Mouse (Mus musculus) kidney, postnatal 36 days (tissue): ENCODE measurements at regions not wholly inside any gene's neighbourhood (a gene's known extent, or its start where the extent isn't known, plus 50 kb on each side); places are given as distances from the start of the nearest gene placed in this dataset.
"Not testable (repeated sequence)": the region's sequence is repeated elsewhere in the genome, so short reads cannot be mapped to it uniquely, and the experiment has no call there.

Source experiments
- DNase-seq, 2 experiments: peaks; one replicate each; pipeline ENCODE4 v3.0.0; 2021 to 2022; ENCODE audit warnings: mixed read lengths in 2 of 2

DNA sequence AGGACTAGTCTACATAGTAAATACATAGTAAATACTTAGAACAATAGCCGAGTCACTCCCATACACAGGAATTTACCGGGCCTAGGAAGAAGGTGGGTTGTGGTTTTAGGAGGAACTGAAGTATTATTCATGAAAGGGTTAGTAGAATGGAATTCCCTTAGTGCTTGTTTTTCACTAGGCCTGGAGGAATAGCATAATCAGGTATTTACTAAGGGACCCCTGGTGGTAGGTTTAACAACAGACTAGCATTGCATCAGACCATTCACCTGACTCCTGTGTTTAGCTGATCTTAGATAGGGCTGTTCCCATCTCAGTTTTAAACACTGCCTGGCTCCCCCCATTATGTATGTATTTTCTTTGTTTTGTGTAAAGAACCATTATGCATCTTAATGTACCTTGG, 339.0 kb downstream of the Dync2h1 start:
- not testable (repeated sequence) for DNase-seq

DNA sequence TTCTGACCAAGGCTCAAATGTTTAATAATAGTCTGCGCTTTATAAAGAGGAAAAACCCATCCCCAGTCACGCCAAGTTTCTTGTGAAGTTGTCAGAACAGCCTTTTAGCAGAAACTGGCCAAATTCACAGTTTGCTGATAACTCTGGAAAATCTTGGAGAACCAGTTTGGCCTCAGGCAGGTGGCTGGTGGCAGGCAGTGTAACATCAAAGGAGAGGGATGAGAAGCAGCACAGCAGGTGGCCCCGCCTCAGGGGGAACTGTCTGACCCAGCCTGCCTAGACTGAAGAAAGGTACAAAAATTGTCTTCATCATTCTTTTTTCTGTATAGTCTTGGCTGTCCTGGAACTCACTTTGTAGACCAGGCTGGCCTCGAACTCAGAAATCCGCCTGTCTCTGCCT, 349.3 kb downstream of the Dync2h1 start:
- not testable (repeated sequence) for DNase-seq

DNA sequence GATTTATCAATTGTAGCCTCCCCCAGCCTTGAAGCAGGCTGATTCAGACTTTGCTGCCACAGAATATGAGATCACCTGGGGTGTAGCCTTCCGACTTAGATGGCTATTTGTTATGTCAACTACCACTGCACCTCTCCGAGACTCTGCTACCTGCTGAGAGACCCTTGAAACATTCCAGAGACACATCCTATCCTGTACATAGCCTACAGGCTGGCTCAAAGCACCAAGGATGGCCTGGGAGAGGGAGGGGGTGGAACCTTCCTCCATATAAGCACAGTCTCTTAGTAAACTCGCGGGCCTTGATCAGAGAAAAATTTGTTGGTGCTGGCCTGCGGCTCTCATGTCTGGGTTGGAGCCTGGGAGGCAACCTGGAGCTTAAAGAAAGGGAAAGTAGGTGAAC, 349.8 kb downstream of the Dync2h1 start:
- DNase-seq = no peak

DNA sequence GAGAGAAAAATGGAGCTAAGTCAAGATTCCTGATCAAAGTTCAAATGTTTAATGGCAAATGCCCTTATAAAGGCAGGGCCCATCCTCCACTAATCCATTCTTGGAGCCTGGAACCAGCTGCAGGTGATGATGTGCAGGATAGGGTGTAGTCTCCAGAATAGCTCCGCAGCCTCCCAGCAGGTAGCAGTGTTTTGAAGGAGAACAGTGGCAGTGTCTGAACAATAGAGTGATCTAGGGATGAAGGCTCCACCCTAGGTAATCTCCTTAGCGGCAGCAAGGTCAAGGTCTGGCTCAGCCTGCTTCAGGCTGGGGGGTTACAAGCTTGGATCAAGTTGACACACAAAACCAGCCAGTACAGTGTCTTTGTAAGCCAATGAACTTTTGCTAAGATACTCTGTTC, 351.4 kb downstream of the Dync2h1 start:
- no peak for DNase-seq

DNA sequence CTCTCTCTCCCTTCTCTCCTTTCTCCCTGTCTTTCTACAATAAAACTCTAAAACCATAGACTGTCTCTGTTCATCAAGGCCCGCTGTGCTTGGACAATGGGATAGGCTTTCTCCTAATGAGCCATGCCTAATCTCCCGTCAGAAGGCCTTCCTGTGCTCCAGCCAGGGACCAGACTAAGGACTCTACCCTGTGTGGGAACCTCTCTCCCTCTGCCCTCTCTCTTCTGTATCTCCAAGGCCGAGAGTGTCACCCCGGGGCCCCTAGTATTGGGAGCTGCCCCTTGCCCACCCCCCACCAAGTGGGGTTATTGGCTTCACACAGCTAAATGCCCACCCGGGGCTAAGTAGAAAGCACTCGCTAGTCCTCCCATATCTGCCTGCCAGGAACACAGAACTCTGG, 352.6 kb downstream of the Dync2h1 start:
- DNase-seq = not testable (repeated sequence)

DNA sequence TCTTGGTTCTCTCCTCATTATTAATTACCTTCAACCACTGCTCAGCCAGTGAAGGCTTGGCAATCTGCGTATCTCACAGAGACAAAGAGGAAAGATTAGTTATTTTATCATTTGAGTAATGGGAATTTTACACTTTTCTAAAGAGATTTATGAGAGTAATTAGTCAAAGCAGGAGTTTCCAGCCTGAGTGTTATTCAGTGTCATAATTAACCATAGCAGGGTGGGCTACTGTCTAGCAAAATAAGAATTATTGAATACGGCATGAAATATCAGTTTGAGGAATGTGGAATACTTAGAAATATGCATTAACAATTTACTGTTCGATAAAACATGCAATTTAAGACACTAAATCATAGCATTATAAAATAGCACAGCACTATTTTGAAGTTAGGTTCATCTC, 357.7 kb downstream of the Dync2h1 start:
- DNase-seq = no peak

DNA sequence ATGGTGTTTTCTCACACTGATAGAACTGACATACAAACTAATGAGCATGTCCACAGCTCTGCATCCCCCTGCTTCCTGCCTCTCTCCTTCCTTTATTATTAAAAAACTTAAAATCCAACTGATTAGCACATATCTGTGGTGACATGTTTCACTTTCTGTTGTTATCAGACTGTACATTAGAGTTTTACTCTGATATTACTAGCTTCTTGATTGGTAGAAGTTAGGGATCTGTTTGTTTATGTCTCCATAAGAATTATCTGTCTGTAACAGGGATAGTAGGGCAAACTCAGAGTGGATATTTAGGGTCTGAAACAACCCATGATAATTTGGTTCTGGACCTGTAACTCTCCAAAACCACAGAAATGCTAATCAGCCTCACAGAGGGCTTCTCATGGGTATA, 358.6 kb downstream of the Dync2h1 start:
- DNase-seq = no peak

DNA sequence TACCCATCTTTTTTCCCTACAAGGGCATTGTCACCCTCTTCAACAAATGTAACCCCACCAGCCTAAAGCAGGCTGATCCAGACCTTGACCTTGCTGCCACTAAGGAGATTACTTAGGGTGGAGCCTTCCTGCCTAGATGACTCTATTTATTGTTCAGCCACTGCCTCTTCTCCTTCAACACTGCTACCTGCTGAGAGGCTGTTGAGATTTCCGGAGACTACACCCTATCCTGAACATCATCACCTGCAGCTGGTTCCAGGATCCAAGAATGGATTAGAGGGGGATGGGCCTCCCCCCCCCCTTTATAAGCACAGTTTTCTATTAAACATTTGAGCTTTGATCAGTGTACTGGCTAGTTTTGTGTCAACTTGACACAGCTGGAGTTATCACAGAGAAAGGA, 360.3 kb downstream of the Dync2h1 start:
- not testable (repeated sequence) for DNase-seq

DNA sequence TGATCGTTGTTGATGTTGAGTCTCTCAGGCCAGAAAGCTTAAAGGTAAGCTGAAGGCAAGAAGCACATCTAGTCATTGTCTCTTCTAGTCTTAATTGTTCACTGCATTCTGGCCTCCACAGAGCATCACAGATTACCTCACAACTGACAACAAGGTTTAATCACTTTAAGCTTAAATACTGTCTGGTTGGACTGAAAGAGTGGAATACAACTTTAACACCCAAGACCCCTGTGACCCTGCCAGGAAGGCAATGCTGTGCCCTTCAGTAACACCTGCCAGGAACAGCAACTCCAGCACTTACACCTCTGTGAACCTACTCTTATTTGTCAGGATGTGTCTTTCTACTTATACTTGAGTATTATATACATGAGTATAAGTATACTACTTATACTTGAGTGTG, 360.7 kb downstream of the Dync2h1 start:
- no peak for DNase-seq

DNA sequence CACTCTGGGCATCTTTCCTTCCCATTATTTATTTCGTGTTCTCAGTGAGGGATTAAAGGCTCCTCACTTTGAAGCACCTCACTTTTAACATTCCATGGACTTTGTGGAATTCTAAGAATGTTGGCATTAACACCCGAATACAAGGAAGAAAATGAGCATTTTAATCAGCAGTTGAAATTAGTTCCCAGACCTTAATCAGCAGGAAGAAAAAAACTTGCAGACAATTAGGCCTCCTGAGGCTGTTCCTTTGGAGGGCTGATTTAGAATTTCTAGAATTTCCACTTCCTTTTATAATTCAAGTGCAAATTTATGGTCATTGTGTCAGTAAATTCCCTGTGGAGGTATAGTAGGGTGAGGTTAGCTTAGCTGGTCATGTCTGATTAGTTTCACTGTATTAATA, 407.6 kb downstream of the Dync2h1 start:
- DNase-seq = no peak

DNA sequence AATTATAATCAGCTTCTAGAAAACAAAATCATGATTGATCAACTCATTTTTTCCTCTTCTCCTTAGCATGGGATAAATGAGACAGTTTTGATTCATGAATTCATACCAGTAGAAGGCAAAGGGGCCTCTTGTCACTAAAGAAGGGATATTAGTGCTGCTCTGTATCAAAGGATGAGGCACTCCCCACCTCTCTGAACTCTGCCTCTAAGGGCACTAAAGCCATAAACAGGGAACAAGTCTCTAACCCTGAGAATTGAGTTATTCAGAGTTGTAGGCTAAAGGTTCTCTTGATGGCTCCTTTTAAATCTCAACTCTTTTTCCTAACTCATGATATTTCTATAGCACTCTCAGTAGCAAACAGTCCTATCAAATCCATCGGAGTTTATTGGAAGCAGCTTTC, 442.8 kb downstream of the Dync2h1 start:
- no peak for DNase-seq

DNA sequence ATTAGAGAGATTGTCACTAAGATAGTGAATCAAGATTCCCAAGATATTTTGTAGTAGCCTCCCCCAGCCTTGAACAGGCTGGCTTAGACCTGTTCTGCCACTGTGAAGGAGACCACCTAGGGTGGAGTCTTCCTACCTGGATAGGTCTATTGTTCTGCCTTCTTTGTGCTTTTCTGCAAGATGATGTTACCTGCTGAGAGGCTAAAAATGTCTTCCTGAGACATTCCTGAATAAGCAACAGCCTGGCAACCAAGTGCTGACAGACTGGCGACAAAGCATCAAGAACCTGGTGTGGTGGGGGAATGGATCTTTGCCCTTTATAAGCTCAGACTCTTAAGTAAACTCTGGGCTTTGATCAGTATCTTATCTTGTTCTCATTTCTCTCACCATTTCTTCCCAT, 447.8 kb downstream of the Dync2h1 start:
- no peak for DNase-seq

DNA sequence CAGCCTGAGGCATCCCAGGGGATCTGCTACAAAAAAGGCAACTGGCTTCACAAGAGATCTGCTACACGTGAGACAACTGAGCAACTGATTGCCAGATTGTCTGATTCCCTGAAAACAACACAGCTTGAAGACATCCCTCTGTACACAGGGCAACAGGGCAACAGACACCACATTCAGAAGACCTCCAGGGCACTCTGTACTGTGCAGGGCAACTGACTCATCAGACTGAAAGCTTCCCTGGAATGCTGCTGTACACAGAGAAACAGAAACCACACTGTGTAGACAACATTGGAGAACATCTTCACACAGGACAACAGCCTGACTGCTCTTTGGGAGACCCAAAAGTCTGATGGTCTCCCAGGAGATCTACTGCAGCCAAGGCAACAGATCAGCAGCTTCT, 456.8 kb upstream of the Ddi1 start:
- no peak for DNase-seq

DNA sequence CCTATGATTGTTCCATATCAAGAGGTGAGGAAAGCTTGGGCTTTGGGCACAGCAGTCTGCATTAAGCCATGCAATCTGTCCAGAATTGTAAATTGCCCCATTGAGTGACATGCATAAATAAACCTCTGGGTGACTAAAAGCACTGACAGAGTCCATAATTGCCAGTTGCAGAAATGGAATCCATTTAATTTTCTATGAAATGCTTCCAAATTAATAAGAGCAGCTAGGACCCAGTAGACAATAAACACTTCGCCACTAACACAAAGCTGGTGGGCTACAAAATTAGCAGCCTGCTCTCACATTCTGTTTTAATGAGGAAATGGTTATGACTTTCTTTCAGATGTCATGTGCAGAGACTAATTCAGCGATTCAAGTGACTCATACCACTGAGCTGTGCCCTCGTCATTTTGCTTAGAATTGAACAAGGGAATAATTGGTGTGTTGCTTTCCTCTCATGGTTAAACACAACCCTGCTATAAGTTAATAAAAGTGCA, 407.6 kb upstream of the Ddi1 start:
- no peak for DNase-seq

DNA sequence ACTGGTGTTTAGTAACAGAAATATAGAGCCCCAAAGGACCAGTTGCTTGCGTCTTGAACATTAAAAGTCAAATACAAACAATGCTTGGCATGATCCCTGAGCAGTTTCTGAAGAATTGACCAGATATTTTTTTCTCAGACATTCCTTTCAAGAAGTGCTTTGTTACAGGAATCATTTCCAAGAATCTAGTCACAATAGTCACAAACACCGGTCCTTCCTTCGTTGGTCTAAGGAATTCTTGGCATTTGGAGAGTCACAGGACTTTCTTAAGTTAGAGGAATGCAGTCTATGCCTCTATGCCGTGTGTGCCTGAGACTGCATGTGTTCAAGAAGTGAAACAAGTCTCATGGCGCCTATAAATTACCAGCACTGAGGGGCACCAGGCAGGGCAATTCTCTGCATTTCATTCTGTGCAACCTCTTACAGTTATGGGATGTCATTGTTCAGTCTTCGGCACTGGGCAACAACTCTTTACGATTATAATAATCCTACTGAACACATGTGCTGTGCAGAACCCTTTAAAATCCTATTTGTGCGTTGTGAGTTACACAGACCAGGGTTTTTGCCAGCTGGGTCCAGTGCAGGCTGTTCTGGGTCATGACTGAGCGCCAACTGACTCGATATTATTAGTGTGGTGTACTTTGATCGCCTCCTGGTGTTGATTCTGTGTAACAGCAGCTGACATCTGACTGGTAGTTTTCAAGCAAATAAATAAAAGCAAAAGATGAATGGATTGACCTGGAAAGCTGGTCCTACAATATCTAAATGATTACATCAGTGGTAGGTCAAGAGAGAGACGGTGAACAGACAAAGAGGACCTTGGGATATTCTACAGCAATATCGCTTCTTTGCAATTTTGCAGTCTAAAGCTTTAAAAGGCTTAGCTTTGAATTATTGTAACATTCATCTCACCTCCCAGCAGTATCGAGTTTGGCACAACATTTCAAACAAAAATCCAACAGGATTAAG, 398.6 kb upstream of the Ddi1 start:
- DNase-seq = peak; percentile 80 to 89

DNA sequence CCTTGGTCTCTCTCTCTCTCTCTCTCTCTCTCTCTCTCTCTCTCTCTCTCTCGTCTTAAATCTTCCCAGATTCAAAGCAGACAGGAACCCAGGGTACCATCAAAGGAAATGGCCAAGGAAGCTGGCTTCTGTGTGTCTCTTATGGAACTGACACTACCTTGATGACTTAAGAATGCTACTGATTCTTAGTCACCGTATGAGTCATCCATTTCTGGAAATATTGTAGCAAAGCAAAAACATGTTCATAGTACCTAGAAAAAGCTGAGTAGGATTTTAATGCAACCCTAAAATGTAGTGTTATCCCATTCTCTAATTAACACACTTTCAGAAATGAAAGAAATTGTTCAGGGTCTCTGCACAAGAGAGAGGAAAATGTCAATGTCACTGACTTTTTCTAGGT, 396.0 kb upstream of the Ddi1 start:
- no peak for DNase-seq

DNA sequence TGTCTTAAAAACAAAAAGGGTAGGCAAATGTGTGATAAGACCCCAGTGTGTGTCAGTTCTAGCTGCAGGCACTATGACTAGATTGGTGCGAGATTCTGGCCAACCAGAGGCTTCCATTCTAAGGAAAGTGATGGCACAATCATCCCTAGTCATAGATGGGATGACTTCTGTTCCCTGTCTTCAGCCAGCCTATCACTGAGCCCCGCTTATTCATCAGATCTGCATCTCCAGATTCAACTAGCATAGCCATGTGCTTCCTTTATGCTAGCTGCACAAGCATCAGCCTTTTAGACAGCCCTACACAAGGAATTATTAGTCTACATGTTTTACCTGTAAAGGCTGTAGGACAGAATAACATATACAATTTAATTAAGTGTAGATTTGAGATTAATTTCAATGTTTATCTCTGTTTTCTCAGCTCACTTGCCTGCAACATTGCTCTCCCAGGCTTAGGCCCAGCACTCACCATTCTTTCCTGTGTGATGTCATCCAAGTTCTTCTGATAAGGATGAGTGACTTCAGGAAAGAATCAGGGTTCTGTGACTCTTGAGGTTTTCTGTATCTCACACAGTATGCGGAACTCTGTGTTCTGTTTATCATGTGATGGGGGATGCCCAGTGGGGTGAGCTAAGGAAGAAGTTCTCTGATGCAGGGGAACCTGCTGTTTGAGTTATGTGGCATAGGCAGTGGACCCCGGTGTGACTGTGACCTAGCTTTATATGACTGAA, 382.8 kb upstream of the Ddi1 start:
- DNase-seq = no peak

DNA sequence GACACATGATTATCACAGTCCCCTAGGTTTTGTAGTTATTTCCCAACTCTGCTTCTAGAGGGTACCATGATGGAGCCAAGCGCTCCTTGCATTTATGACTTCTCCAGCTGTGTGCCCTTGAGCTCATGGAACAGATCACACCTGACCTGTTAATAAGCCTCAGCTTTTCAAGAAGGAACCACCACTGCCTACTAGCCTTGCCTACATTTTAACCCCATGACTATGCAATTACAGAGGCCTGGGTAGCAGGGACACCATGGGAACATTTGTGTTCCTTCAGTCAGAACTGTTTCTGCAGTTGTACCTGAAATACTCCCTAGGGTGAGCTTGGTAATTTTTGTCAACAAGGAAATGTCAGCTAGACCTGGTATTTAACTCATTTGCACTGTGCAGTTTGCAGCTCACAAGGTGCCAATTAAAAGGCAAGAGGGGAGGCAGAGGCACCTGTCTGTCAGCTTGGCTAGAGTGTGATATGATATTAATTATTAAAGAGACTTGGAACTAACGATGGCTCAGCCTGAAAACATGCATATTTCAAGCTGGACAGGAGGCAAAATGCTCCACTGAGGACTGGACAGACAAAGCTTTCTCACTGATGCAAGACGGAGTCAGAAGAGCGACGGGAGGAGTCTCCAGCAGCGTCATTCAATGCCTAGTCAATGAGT, 382.1 kb upstream of the Ddi1 start:
- no peak for DNase-seq

DNA sequence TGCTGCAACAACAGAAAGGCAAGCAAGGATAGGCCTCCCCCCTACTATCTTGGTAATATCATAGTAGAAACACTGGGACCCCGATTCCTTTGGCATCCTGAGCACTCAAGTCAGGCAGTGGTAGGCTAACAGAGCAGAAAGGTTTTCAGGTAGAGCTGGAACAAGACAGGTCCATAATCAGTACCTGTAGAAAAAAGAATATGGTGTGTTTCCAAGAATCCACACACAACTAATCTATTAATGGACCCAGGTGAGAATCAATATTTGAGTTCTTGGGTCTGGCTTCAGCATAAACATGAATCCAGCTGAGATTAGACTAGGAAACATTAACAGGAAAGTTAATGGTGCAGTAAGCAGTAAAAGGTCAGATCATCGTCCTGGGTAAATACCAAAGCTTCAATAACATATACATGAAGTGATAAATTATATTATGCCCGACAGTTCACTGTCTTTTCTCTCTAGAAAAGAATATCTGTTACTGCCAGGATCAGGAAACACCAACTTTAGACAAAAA, 376.2 kb upstream of the Ddi1 start:
- no peak for DNase-seq

DNA sequence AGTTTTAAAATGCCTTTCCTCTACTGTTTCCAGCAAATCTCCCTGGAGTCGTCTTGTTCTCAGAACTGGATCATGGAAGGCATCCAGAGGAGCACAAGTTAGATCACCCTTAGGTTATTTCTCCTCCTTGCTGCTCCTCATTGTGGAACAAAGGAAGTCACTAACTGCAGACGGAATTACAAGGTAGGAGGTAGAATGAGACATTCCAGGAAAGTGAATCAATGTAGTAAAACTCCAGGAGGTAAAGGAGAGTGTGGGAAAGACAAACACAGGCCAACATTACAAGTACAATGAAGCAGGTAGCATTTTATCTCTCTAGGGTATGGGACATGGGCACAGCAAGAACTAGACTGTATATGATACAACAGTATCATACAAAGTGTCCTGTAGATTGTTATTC, 375.7 kb upstream of the Ddi1 start:
- no peak for DNase-seq

DNA sequence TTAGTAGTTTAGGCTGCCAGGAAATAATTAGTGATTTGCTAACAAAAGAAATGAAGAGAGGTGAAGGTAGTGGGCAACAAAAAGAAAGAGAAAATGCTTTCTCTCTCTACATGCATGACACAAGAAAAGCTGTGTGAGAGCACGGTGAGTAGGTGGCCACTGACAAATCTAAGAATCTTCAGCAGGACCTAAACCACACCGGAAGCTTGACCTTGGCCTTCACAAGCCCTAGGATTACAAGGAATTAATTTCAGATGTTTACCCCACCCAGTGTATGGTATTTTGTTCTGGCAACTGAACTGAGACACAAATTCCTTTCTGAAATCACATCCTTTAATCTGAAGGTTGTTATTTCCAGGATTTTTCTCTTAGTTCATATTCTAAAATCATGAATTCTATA, 347.5 kb upstream of the Ddi1 start:
- DNase-seq = no peak

DNA sequence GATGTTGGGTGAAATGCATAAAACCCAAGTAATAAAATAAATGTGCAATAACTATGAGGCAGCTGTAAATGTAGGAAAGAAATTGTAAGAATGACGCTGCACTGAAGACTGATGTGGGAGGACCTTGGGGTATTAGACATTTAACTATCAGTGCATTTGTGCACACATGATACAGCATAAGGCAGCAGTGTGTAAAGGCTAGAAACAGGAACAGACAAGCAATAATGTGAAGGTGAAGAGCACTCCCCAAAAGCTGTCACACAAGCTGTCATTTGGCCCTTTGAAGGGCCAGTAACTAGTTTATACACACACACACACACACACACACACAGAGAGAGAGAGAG, 339.6 kb upstream of the Ddi1 start:
- no peak for DNase-seq
